Mouse (Mus musculus) C2C12 (cell line): ENCODE measurements at regions not wholly inside any gene's neighbourhood (a gene's known extent, or its start where the extent isn't known, plus 50 kb on each side); places are given as distances from the start of the nearest gene placed in this dataset.

ENCODE experiments used
- H3K27me3 ChIP-seq: one replicate; pipeline ENCODE4 v1.6.1; 2011; ENCODE audit not compliant: control insufficient read depth, insufficient read depth, insufficient read length
- H3K36me3 ChIP-seq: one replicate; pipeline ENCODE4 v1.6.1; 2011; ENCODE audit not compliant: control insufficient read depth, insufficient read depth
- H3K4me3 ChIP-seq: one replicate; pipeline ENCODE4 v1.5.1; 2011; ENCODE audit warnings: mild to moderate bottlenecking, control low read depth; ENCODE audit not compliant: poor library complexity, insufficient read depth, severe bottlenecking
- H3K79me2 ChIP-seq: one replicate; pipeline ENCODE4 v1.6.1; 2011; ENCODE audit not compliant: control insufficient read depth, insufficient read depth
- H3K79me3 ChIP-seq: one replicate; pipeline ENCODE4 v1.6.1; 2011; ENCODE audit warnings: low read depth, control low read depth
- H3ac ChIP-seq: one replicate; pipeline ENCODE3; 2011; ENCODE audit warnings: low read depth; ENCODE audit not compliant: control insufficient read depth, insufficient read length
- CEBPB ChIP-seq: IDR thresholded peaks from one replicate; pipeline ENCODE4 v1.6.1; 2011; ENCODE audit warnings: low read depth, mild to moderate bottlenecking, control low read depth, moderate library complexity
- CTCF ChIP-seq: IDR thresholded peaks from one replicate; pipeline ENCODE4 v1.5.1; 2011; ENCODE audit not compliant: control insufficient read depth, insufficient read depth, insufficient read length
- FOSL1 ChIP-seq: IDR thresholded peaks from one replicate; pipeline ENCODE4 v1.8.0; 2011; ENCODE audit warnings: mild to moderate bottlenecking, low read length; ENCODE audit not compliant: poor library complexity, insufficient read depth, severe bottlenecking
- MAX ChIP-seq: IDR thresholded peaks from one replicate; pipeline ENCODE4 v1.6.1; 2011; ENCODE audit warnings: mild to moderate bottlenecking, control low read depth
- MYOD1 ChIP-seq: IDR thresholded peaks from one replicate; pipeline ENCODE4 v1.6.1; 2011; ENCODE audit warnings: low read depth; ENCODE audit not compliant: control insufficient read depth, insufficient read length
- MYOG ChIP-seq: IDR thresholded peaks from one replicate; pipeline ENCODE4 v1.6.1; 2011; ENCODE audit not compliant: control insufficient read depth, insufficient read length; ENCODE audit errors: extremely low read depth
- USF1 ChIP-seq: IDR thresholded peaks from one replicate; pipeline ENCODE4 v1.6.1; 2011; ENCODE audit warnings: low read depth, mild to moderate bottlenecking, control low read depth, moderate library complexity

GRCm38 (mm10) chr2:12765336-12765735 is 158.5 kb upstream of the Pter start:
- Histone ChIP-seq H3K27me3 (no peaks in the 10 kb centered on the region), H3K79me2 (no peaks in the 10 kb centered on the region), H3K4me3 (no peak overlapping the region), H3ac (no peak overlapping the region), H3K36me3 (no peaks in the 10 kb centered on the region), H3K79me3 (no peaks in the 10 kb centered on the region)
- TF ChIP-seq CEBPB (no peak), MAX (no peak), FOSL1 (peak; percentile 89), MYOD1 (no peak), CTCF (no peak), USF1 (peak; percentile 74), MYOG (no peak)

- Histone ChIP-seq H3K79me2 (no peaks in the 10 kb centered on the region), H3ac (no peak overlapping the region), H3K36me3 (no peaks in the 10 kb centered on the region), H3K4me3 (no peak overlapping the region), H3K27me3 (no peaks in the 10 kb centered on the region), H3K79me3 (no peaks in the 10 kb centered on the region)
- no peak for TF ChIP-seq FOSL1
- TF ChIP-seq MAX, result no peak
- no peak for TF ChIP-seq MYOG
- TF ChIP-seq CEBPB, result no peak
- TF ChIP-seq USF1, result no peak
- TF ChIP-seq CTCF, result no peak
- no peak for TF ChIP-seq MYOD1
These were observed 147.0 kb upstream of the Pter start for GRCm38 (mm10) chr2:12776866-12777265.

GRCm38 (mm10) chr2:12777696-12778095 is 146.1 kb upstream of the Pter start:
- H3K4me3 ChIP-seq, result no peak overlapping the region
- no peaks in the 10 kb centered on the region for H3K27me3 ChIP-seq
- no peak overlapping the region for H3ac ChIP-seq
- no peaks in the 10 kb centered on the region for H3K36me3 ChIP-seq
- no peaks in the 10 kb centered on the region for H3K79me2 ChIP-seq
- TF ChIP-seq CEBPB, result no peak
- TF ChIP-seq CTCF, result no peak
- no peak for TF ChIP-seq FOSL1
- TF ChIP-seq MAX, result no peak
- no peak for TF ChIP-seq USF1
- TF ChIP-seq MYOG, result no peak
- no peaks in the 10 kb centered on the region for H3K79me3 ChIP-seq

GRCm38 (mm10) chr2:12792596-12792995 is 131.2 kb upstream of the Pter start:
- TF ChIP-seq MYOD1 (no peak), CEBPB (no peak), FOSL1 (no peak), MAX (no peak), CTCF (no peak), MYOG (no peak), USF1 (no peak)
- no peaks in the 10 kb centered on the region for H3K79me2 ChIP-seq
- no peak overlapping the region for H3K4me3 ChIP-seq
- no peaks in the 10 kb centered on the region for H3K27me3 ChIP-seq
- no peaks in the 10 kb centered on the region for H3K36me3 ChIP-seq
- H3K79me3 ChIP-seq, result no peaks in the 10 kb centered on the region
- H3ac ChIP-seq, result no peak overlapping the region

GRCm38 (mm10) chr2:12797615-12798169 is 126.1 kb upstream of the Pter start:
- H3K27me3 ChIP-seq, result peaks cover 4% of the 10 kb centered on the region
- TF ChIP-seq CTCF (no peak), CEBPB (no peak), MYOG (no peak), FOSL1 (no peak), MYOD1 (no peak), MAX (no peak), USF1 (no peak)
- H3ac ChIP-seq, result no peak overlapping the region
- no peaks in the 10 kb centered on the region for H3K36me3 ChIP-seq
- no peaks in the 10 kb centered on the region for H3K79me3 ChIP-seq
- H3K4me3 ChIP-seq, result no peak overlapping the region
- H3K79me2 ChIP-seq, result no peaks in the 10 kb centered on the region
